Mouse (Mus musculus): ENCODE measurements at regions not wholly inside any gene's neighbourhood (a gene's known extent, or its start where the extent isn't known, plus 50 kb on each side); places are given as distances from the start of the nearest gene placed in this dataset.

DNA sequence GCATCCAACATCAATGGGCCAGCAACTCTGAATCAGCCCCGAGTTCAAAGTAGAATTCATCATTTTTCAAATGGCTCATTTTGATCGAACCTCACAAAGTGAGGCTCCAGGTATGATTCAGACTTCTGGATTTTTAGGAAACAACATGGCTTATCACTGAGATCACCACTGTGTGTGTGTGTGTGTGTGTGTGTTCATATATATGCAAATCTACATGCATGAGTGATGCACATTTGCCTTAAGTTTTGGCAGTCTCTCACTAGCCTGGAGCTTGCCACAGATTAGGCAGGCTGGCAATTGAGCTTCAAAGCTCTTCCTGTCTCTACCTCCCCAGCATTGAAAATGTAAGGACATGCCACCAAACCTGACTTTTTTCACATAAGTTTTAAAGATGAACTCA, 195.1 kb upstream of the Mindy3 start:
- TF ChIP-seq POLR2A (IDR thresholded peaks at IDR 0.05; ENCODE audit: low read depth, low read length) (no peak), CTCF (conservative IDR thresholded peaks at IDR 0.05; ENCODE audit: insufficient read depth, insufficient read length, low read depth, low read length) (no peak)

Data from kidney, adult 2 months (tissue).